Mouse (Mus musculus): Measurements from ENCODE around the gene Hfe2. TPM values are rescaled to one million over a fixed set of nuclear protein-coding genes. Genes with fewer than 3 reads are reported as not detected.

The Hfe2 gene
- polyA plus RNA-seq, 1 experiment from 2014 or later = 0.35 TPM

DNA sequence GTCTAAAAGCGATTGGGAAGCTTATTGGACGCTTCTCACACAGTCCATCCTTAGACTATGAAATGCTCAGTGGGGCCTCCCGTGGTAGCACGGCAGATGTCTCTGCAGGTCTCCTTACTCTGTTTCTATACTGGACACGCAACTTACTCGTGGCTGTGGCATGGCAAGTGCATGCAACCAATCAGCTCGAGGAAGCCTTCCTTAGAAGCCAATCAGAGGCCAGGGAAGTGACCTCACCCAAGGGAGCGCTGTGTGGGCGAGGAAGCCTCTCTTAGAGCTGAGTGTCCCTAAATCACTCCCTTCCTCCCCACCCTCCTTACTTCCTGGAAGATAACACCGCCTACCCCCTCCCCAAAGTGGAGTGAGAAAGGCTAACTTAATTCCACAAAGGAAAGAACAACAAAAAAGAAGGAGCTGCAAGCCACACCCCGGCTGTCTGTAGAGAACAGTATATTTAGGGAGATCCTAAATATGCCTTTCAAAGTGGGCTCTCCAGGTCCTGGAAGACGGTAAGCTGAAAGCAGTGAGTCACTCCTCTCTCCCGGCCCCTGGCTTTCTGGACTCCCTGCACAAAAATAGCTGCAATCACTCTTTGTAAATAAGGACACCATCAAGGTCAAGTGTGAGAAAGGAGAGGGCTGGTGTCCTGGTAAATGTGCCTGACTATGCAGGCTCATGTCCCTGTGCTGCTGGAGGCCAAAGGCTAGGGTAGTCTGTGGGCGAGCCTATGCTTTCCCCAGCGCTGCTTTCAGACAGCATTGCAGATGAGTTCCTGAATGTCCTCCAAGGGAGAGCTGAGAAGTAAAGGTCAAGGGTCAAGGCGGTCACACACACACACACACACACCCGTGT is 51.9 kb downstream of the Hfe2 start, which contains the start of gene Gm16253:
Gm16253 (plus strand) TSS at position 295 of the 852 bp plus-strand sequence.
- ATAC-seq (peak; percentile 94), DNase-seq (ENCODE audit: low spot score) (peak; percentile 98)
- peak; percentile 94 for TF ChIP-seq EP300 (IDR thresholded peaks at IDR 0.05)
- peak; percentile 54 for TF ChIP-seq CTCF (IDR thresholded peaks at IDR 0.05)
- Histone ChIP-seq H3K36me3 (ENCODE audit: insufficient read depth, low read length) (no peaks in the 10 kb centered on the region), H3K4me3 (ENCODE audit: low read depth, low read length) (no peak within 1 kb of the TSS), H3K4me2 (replicated peaks; ENCODE audit: low read depth, low read length) (peak within 1 kb of the TSS; percentile 42), H3K4me1 (ENCODE audit: insufficient read depth, low read depth, low read length) (peaks cover 23% of the 10 kb centered on the region), H3K27ac (ENCODE audit: low read length) (peak within 1 kb of the TSS; percentile 98), H3K27me3 (replicated peaks; ENCODE audit: insufficient read depth, low read length) (no peaks in the 10 kb centered on the region), H3K9ac (replicated peaks; ENCODE audit: low read depth) (peak within 1 kb of the TSS; percentile 24; the same call in 1 of the 2 replicates), H3K9me3 (ENCODE audit: low read length) (no peaks in the 10 kb centered on the region)
- 13% methylated on average over 17 of the region's 17 CpGs for WGBS

DNA sequence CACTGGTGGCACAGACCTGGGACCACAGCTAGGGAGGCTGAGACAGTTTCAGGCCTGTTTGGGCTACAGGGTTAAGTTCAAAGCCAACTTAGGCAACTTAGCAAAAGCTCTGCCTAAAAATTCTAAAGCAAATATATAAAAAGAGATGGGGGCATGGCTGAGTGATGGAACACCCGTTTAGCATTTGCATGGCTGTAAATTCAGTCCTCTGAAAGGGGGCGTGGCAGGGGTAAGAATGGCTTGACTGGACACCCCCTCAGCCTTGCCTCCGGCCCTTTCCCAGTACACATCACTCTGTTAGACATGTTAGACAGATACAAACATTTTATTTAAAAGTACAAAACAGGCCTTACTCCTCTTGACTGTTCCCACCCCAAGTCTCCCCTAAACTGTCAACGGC is 52.6 kb downstream of the Hfe2 start:
- DNase-seq (ENCODE audit: low spot score) (peak; percentile 49), ATAC-seq (no peak)
- peak overlapping the region; percentile 24; the same call in 1 of the 2 replicates for H3K9ac ChIP-seq (replicated peaks; ENCODE audit: low read depth)
- 51% methylated on average over 4 of the region's 4 CpGs for WGBS
- H3K4me2 ChIP-seq (replicated peaks; ENCODE audit: low read depth, low read length) = peak overlapping the region; percentile 42
- peak overlapping the region; percentile 98 for H3K27ac ChIP-seq (ENCODE audit: low read length)
- TF ChIP-seq CTCF (IDR thresholded peaks at IDR 0.05) (no peak), EP300 (IDR thresholded peaks at IDR 0.05) (no peak)
- H3K9me3 ChIP-seq (ENCODE audit: low read length) = no peaks in the 10 kb centered on the region
- H3K36me3 ChIP-seq (ENCODE audit: insufficient read depth, low read length) = no peaks in the 10 kb centered on the region
- peaks cover 23% of the 10 kb centered on the region for H3K4me1 ChIP-seq (ENCODE audit: insufficient read depth, low read depth, low read length)
- no peak overlapping the region for H3K4me3 ChIP-seq (ENCODE audit: low read depth, low read length)
- no peaks in the 10 kb centered on the region for H3K27me3 ChIP-seq (replicated peaks; ENCODE audit: insufficient read depth, low read length)

Other genes starting within 250 kb of the Hfe2 start
- gene Fcgr1, start 231.2 kb upstream of the Hfe2 start, polyA plus RNA-seq (2015; fragmentation: Nextera tagmentation; extraction: Ambion mirVana) = 4.7 and 5.3 TPM in 2 replicates
- gene BC107364, start 72.9 kb upstream of the Hfe2 start, polyA plus RNA-seq (2015; fragmentation: Nextera tagmentation; extraction: Ambion mirVana) = 0.12 and 0.19 TPM in 2 replicates
- 468 and 502 TPM in 2 replicates for gene Txnip, start 32.8 kb downstream of the Hfe2 start, polyA plus RNA-seq (2015; fragmentation: Nextera tagmentation; extraction: Ambion mirVana)
- 0.73 and 0.78 TPM in 2 replicates for gene Gm16253, start 51.8 kb downstream of the Hfe2 start, polyA plus RNA-seq (2015; fragmentation: Nextera tagmentation; extraction: Ambion mirVana)
- gene Polr3gl, start 69.0 kb downstream of the Hfe2 start, polyA plus RNA-seq (2015; fragmentation: Nextera tagmentation; extraction: Ambion mirVana) = 36.7 and 43.2 TPM in 2 replicates
- 0.18 and 0.37 TPM in 2 replicates for gene Ankrd34a, start 71.5 kb downstream of the Hfe2 start, polyA plus RNA-seq (2015; fragmentation: Nextera tagmentation; extraction: Ambion mirVana)
- 5.4 TPM in 2 replicates for gene Lix1l, start 76.0 kb downstream of the Hfe2 start, polyA plus RNA-seq (2015; fragmentation: Nextera tagmentation; extraction: Ambion mirVana)
- 90.3 and 91.4 TPM in 2 replicates for gene Rbm8a, start 104.8 kb downstream of the Hfe2 start, polyA plus RNA-seq (2015; fragmentation: Nextera tagmentation; extraction: Ambion mirVana)
- gene Pex11b, start 110.2 kb downstream of the Hfe2 start, polyA plus RNA-seq (2015; fragmentation: Nextera tagmentation; extraction: Ambion mirVana) = 49.8 and 56.6 TPM in 2 replicates
- not detected in 2 replicates for gene Gm42957, start 110.3 kb downstream of the Hfe2 start, polyA plus RNA-seq (2015; fragmentation: Nextera tagmentation; extraction: Ambion mirVana)
- 0.31 TPM in 2 replicates for gene Itga10, start 120.4 kb downstream of the Hfe2 start, polyA plus RNA-seq (2015; fragmentation: Nextera tagmentation; extraction: Ambion mirVana)
- gene Ankrd35, start 145.0 kb downstream of the Hfe2 start, polyA plus RNA-seq (2015; fragmentation: Nextera tagmentation; extraction: Ambion mirVana) = 0.42 and 0.44 TPM in 2 replicates
- 26.9 and 31.1 TPM in 2 replicates for gene Pias3, start 171.2 kb downstream of the Hfe2 start, polyA plus RNA-seq (2015; fragmentation: Nextera tagmentation; extraction: Ambion mirVana)
- gene Nudt17, start 183.4 kb downstream of the Hfe2 start, polyA plus RNA-seq (2015; fragmentation: Nextera tagmentation; extraction: Ambion mirVana) = 5.3 and 5.8 TPM in 2 replicates
- gene Polr3c, start 202.5 kb downstream of the Hfe2 start, polyA plus RNA-seq (2015; fragmentation: Nextera tagmentation; extraction: Ambion mirVana) = 17.9 and 19.2 TPM in 2 replicates
- gene Rnf115, start 202.5 kb downstream of the Hfe2 start, polyA plus RNA-seq (2015; fragmentation: Nextera tagmentation; extraction: Ambion mirVana) = 42.8 and 43.3 TPM in 2 replicates

All from lung, postnatal 0 days (tissue).